Mouse (Mus musculus): ENCODE results near the gene Slc39a11. TPM values are rescaled to one million over a fixed set of nuclear protein-coding genes. Genes with fewer than 3 reads are reported as not detected.

Slc39a11 gene
- total and polyA plus RNA-seq, 3 experiments: 43.2 to 54.4 (median 51.0) TPM

GRCm38 (mm10) chr11:113473998-113474534 is 175.8 kb downstream of the Slc39a11 start:
- peak; percentile 62 for DNase-seq (ENCODE audit: extremely low read depth)
- Histone ChIP-seq H3K27ac (ENCODE audit: insufficient read depth, low read depth) (no peak overlapping the region), H3K9ac (ENCODE audit: insufficient read depth, low read depth) (no peak overlapping the region), H3K79me2 (replicated peaks; ENCODE audit: control insufficient read depth, extremely low read depth, insufficient read depth, poor library complexity, severe bottlenecking) (no peaks in the 10 kb centered on the region), H3K27me3 (replicated peaks) (no peaks in the 10 kb centered on the region), H3K4me3 (replicated peaks in 1 of 3; ENCODE audit: low read depth in 2 of 3, low read length in 2 of 3, poor library complexity in 1 of 3) (no peak overlapping the region), H3K36me3 (replicated peaks in 1 of 2; ENCODE audit: control insufficient read depth in 1 of 2, insufficient read depth in 1 of 2, low read length in 1 of 2) (peaks cover 0 to 28% of the 10 kb centered on the region in 2 experiments), H3K4me1 (ENCODE audit: control insufficient read depth in 1 of 2, insufficient read depth in 2 of 2) (peaks cover 7 to 52% of the 10 kb centered on the region in 2 experiments; a peak in 3 of 4 replicates), H3K4me2 (ENCODE audit: insufficient read depth, low read depth, poor library complexity, severe bottlenecking) (no peak overlapping the region), H3K9me3 (replicated peaks; ENCODE audit: low read length) (no peaks in the 10 kb centered on the region)
- in situ Hi-C loops (cut with MboI; ENCODE audit: low pct_ligation_motif_present, low pct_unique_long_range_greater_than_20kb, low sequenced_read_pairs) (no loop called here), dilution Hi-C loops (cut with MboI; ENCODE audit: extremely low pct_ligation_motif_present, extremely low pct_unique_long_range_greater_than_20kb, low sequenced_read_pairs) (no loop called here)
- peak; percentile 90 for TF ChIP-seq ZNF384 (IDR thresholded peaks at IDR 0.05; ENCODE audit: low read depth, low read length)
- no peak for TF ChIP-seq E2F4 (IDR thresholded peaks at IDR 0.05; ENCODE audit: insufficient replicate concordance, low read depth, low read length)
- 0 out of 2 replicates have a peak, but pooled peaks have one; percentile 11 for TF ChIP-seq CHD2 (IDR thresholded peaks at IDR 0.05; ENCODE audit: low read length)

- H3K4me2 ChIP-seq (ENCODE audit: insufficient read depth, low read depth, poor library complexity, severe bottlenecking): no peak overlapping the region
- H3K79me2 ChIP-seq (replicated peaks; ENCODE audit: control insufficient read depth, extremely low read depth, insufficient read depth, poor library complexity, severe bottlenecking): no peaks in the 10 kb centered on the region
- H3K4me1 ChIP-seq (ENCODE audit: control insufficient read depth in 1 of 2, insufficient read depth in 2 of 2): peaks cover 9 to 73% of the 10 kb centered on the region in 2 experiments; a peak in 3 of 4 replicates
- H3K4me3 ChIP-seq (replicated peaks in 1 of 3; ENCODE audit: low read depth in 2 of 3, low read length in 2 of 3, poor library complexity in 1 of 3): no peak overlapping the region
- in situ Hi-C loops (cut with MboI; ENCODE audit: low pct_ligation_motif_present, low pct_unique_long_range_greater_than_20kb, low sequenced_read_pairs) (no loop called here), dilution Hi-C loops (cut with MboI; ENCODE audit: extremely low pct_ligation_motif_present, extremely low pct_unique_long_range_greater_than_20kb, low sequenced_read_pairs) (no loop called here)
- H3K27me3 ChIP-seq (replicated peaks): no peaks in the 10 kb centered on the region
- no peak overlapping the region for H3K27ac ChIP-seq (ENCODE audit: insufficient read depth, low read depth)
- H3K9me3 ChIP-seq (replicated peaks; ENCODE audit: low read length): no peaks in the 10 kb centered on the region
- TF ChIP-seq MAFK (IDR thresholded peaks at IDR 0.05; ENCODE audit: insufficient replicate concordance, low read length) (no peak), KAT2A (IDR thresholded peaks at IDR 0.05; ENCODE audit: insufficient replicate concordance, low read length) (no peak), NELFE (IDR thresholded peaks at IDR 0.05; ENCODE audit: low read depth, low read length) (no peak), MXI1 (IDR thresholded peaks at IDR 0.05; ENCODE audit: low read depth, low read length) (no peak), TCF12 (IDR thresholded peaks at IDR 0.05; ENCODE audit: low read depth, low read length) (no peak), MEF2A (IDR thresholded peaks at IDR 0.05; ENCODE audit: borderline replicate concordance, low read depth, low read length) (no peak), ZC3H11A (IDR thresholded peaks at IDR 0.05; ENCODE audit: low read depth, low read length) (no peak), ETS1 (conservative IDR thresholded peaks at IDR 0.05; ENCODE audit: low read depth, low read length) (no peak), MAZ (IDR thresholded peaks at IDR 0.05; ENCODE audit: low read depth, low read length) (no peak), E2F4 (IDR thresholded peaks at IDR 0.05; ENCODE audit: insufficient replicate concordance, low read depth, low read length) (no peak), ELF1 (IDR thresholded peaks at IDR 0.05; ENCODE audit: low read depth, low read length) (no peak)
- no peak overlapping the region for H3K9ac ChIP-seq (ENCODE audit: insufficient read depth, low read depth)
- peaks cover 0 to 25% of the 10 kb centered on the region in 2 experiments for H3K36me3 ChIP-seq (replicated peaks in 1 of 2; ENCODE audit: control insufficient read depth in 1 of 2, insufficient read depth in 1 of 2, low read length in 1 of 2)
- no peak for DNase-seq (ENCODE audit: extremely low read depth)
Measured at GRCm38 (mm10) chr11:113471936-113472335, 177.9 kb downstream of the Slc39a11 start.

All from CH12.LX (cell line).